Mouse (Mus musculus) lung, embryonic 15.5 days (tissue): ENCODE measurements around the gene Tmtc4. TPM values are rescaled to one million over a fixed set of nuclear protein-coding genes. Genes with fewer than 3 reads are reported as not detected.

Source experiments
- ATAC-seq: fragments of 200-750 bp; cut with Nextera tagmentation; 2 replicates; pipeline ENCODE4 v1.8.0; 2017; ENCODE audit warnings: moderate number of reproducible peaks, borderline replicate concordance; ENCODE audit not compliant: low FRiP score, low TSS enrichment; ENCODE audit errors: extremely low read depth
- H3K27ac ChIP-seq: fragments of 300-500 bp; sonication (generic); 2 replicates; pipeline ENCODE4 v1.5.1; 2015; ENCODE audit warnings: moderate library complexity, mild to moderate bottlenecking, inconsistent platforms
- H3K27me3 ChIP-seq: fragments of 300-500 bp; sonication (generic); 2 replicates; pipeline ENCODE4 v1.6.1; 2015; ENCODE audit warnings: inconsistent platforms
- H3K36me3 ChIP-seq: fragments of 300-500 bp; sonication (generic); 2 replicates; pipeline ENCODE4 v1.6.1; 2015; ENCODE audit warnings: inconsistent platforms
- H3K4me1 ChIP-seq: fragments of 300-500 bp; sonication (generic); 2 replicates; pipeline ENCODE4 v1.6.1; 2015; ENCODE audit warnings: inconsistent platforms
- H3K4me2 ChIP-seq: fragments of 300-500 bp; sonication (generic); 2 replicates; pipeline ENCODE4 v1.6.1; 2015; ENCODE audit warnings: inconsistent platforms, mild to moderate bottlenecking, moderate library complexity
- H3K4me3 ChIP-seq: fragments of 300-500 bp; sonication (generic); 2 replicates; pipeline ENCODE4 v1.5.1; 2015; ENCODE audit warnings: mild to moderate bottlenecking, inconsistent platforms
- H3K9ac ChIP-seq: fragments of 300-500 bp; sonication (generic); 2 replicates; pipeline ENCODE4 v1.6.1; 2015; ENCODE audit warnings: inconsistent platforms
- H3K9me3 ChIP-seq: fragments of 300-500 bp; sonication (generic); 2 replicates; pipeline ENCODE4 v1.6.1; 2016; ENCODE audit warnings: inconsistent platforms
- WGBS: fragments of 180-500 bp; shearing (Covaris S2); methylation state at CpG from one replicate; pipeline ENCODE4 v1.1.7; 2015; 5-methylcytosine and 5-hydroxymethylcytosine counted together
- polyA plus RNA-seq: library from polyadenylated mRNA; unstranded; fragments of >200 nt; fragmentation: Nextera tagmentation; extraction: Ambion mirVana; gene quantifications from 2 replicates; pipeline ENCODE4 v1.2.1, GENCODE M21; 2015

Gene Tmtc4
- polyA plus RNA-seq, 1 experiment from 2014 or later = 17.3 TPM

GRCm38 (mm10) chr14:122992937-122993336 lies 9.1 kb upstream of the Tmtc4 start:
- H3K4me3 ChIP-seq = no peak overlapping the region
- no peak for ATAC-seq
- H3K27ac ChIP-seq = no peak overlapping the region
- no peak overlapping the region for H3K4me2 ChIP-seq
- H3K9me3 ChIP-seq = no peaks in the 10 kb centered on the region
- H3K27me3 ChIP-seq = peaks cover 28% of the 10 kb centered on the region; the same call in 1 of the 2 replicates
- no peaks in the 10 kb centered on the region for H3K4me1 ChIP-seq
- H3K9ac ChIP-seq = no peak overlapping the region
- 54% methylated on average over 6 of the region's 6 CpGs for WGBS
- no peaks in the 10 kb centered on the region for H3K36me3 ChIP-seq

- ATAC-seq = no peak
- Histone ChIP-seq H3K4me3 (no peak overlapping the region), H3K4me2 (no peak overlapping the region), H3K4me1 (no peaks in the 10 kb centered on the region), H3K27me3 (peaks cover 29% of the 10 kb centered on the region; the same call in 1 of the 2 replicates), H3K27ac (no peak overlapping the region), H3K9ac (no peak overlapping the region), H3K36me3 (no peaks in the 10 kb centered on the region), H3K9me3 (no peaks in the 10 kb centered on the region)
- 23% methylated on average over 4 of the region's 4 CpGs for WGBS
These were observed 6.8 kb upstream of the Tmtc4 start for GRCm38 (mm10) chr14:122990521-122991052.

GRCm38 (mm10) chr14:122986404-122986803 lies 2.6 kb upstream of the Tmtc4 start:
- Histone ChIP-seq H3K27me3 (peaks cover 27% of the 10 kb centered on the region; the same call in 1 of the 2 replicates), H3K9ac (no peak overlapping the region), H3K4me3 (no peak overlapping the region), H3K4me1 (peaks cover 11% of the 10 kb centered on the region), H3K9me3 (no peaks in the 10 kb centered on the region), H3K36me3 (no peaks in the 10 kb centered on the region), H3K4me2 (no peak overlapping the region), H3K27ac (no peak overlapping the region)
- ATAC-seq = no peak
- WGBS = 21% methylated on average over 2 of the region's 2 CpGs

- Histone ChIP-seq H3K4me3 (peak overlapping the region; percentile 59), H3K27me3 (peaks cover 8% of the 10 kb centered on the region; the same call in 1 of the 2 replicates), H3K9ac (peak overlapping the region; percentile 66), H3K4me2 (peak overlapping the region; percentile 84), H3K36me3 (no peaks in the 10 kb centered on the region), H3K9me3 (no peaks in the 10 kb centered on the region), H3K4me1 (peaks cover 16% of the 10 kb centered on the region), H3K27ac (peak overlapping the region; percentile 84)
- WGBS = under 1% methylated on average over 53 of the region's 63 CpGs
- ATAC-seq = peak; percentile 83
These were observed 1.1 kb downstream of the Tmtc4 start for GRCm38 (mm10) chr14:122982571-122983225.

GRCm38 (mm10) chr14:122981831-122982485 lies 1.9 kb downstream of the Tmtc4 start:
- Histone ChIP-seq H3K9me3 (no peaks in the 10 kb centered on the region), H3K36me3 (no peaks in the 10 kb centered on the region), H3K27ac (no peak overlapping the region), H3K4me1 (peaks cover 19% of the 10 kb centered on the region), H3K4me3 (peak overlapping the region; percentile 59), H3K9ac (peak overlapping the region; percentile 66), H3K4me2 (peak overlapping the region; percentile 84), H3K27me3 (peaks cover 8% of the 10 kb centered on the region; the same call in 1 of the 2 replicates)
- 32% methylated on average over 8 of the region's 8 CpGs for WGBS
- no peak for ATAC-seq

- 78% methylated on average over 3 of the region's 3 CpGs for WGBS
- Histone ChIP-seq H3K4me1 (peaks cover 16% of the 10 kb centered on the region), H3K4me3 (no peak overlapping the region), H3K9ac (no peak overlapping the region), H3K4me2 (no peak overlapping the region), H3K27ac (no peak overlapping the region), H3K9me3 (no peaks in the 10 kb centered on the region), H3K36me3 (no peaks in the 10 kb centered on the region), H3K27me3 (no peaks in the 10 kb centered on the region)
- ATAC-seq = no peak
These were observed 5.0 kb downstream of the Tmtc4 start for GRCm38 (mm10) chr14:122978871-122979270.

- H3K36me3 ChIP-seq = no peaks in the 10 kb centered on the region
- H3K4me1 ChIP-seq = peaks cover 14% of the 10 kb centered on the region
- no peak overlapping the region for H3K27ac ChIP-seq
- no peak overlapping the region for H3K4me3 ChIP-seq
- no peak for ATAC-seq
- no peak overlapping the region for H3K4me2 ChIP-seq
- H3K27me3 ChIP-seq = no peaks in the 10 kb centered on the region
- no peak overlapping the region for H3K9ac ChIP-seq
- WGBS = 70% methylated on average over 1 of the region's 1 CpGs
- H3K9me3 ChIP-seq = no peaks in the 10 kb centered on the region
These were observed 6.1 kb downstream of the Tmtc4 start for GRCm38 (mm10) chr14:122977797-122978140.

GRCm38 (mm10) chr14:122977056-122977796 lies 6.6 kb downstream of the Tmtc4 start:
- Histone ChIP-seq H3K4me1 (peaks cover 14% of the 10 kb centered on the region), H3K9me3 (no peaks in the 10 kb centered on the region), H3K9ac (no peak overlapping the region), H3K4me3 (no peak overlapping the region), H3K27ac (no peak overlapping the region), H3K4me2 (no peak overlapping the region), H3K27me3 (no peaks in the 10 kb centered on the region), H3K36me3 (no peaks in the 10 kb centered on the region)
- WGBS = 67% methylated on average over 9 of the region's 9 CpGs
- ATAC-seq = peak; percentile 84; the same call in 1 of the 2 replicates

- no peak overlapping the region for H3K4me3 ChIP-seq
- no peaks in the 10 kb centered on the region for H3K9me3 ChIP-seq
- H3K27me3 ChIP-seq = no peaks in the 10 kb centered on the region
- peaks cover 8% of the 10 kb centered on the region; the same call in 1 of the 2 replicates for H3K4me1 ChIP-seq
- no peak overlapping the region for H3K9ac ChIP-seq
- ATAC-seq = no peak
- 69% methylated on average over 3 of the region's 3 CpGs for WGBS
- peaks cover 11% of the 10 kb centered on the region; the same call in 1 of the 2 replicates for H3K36me3 ChIP-seq
- H3K4me2 ChIP-seq = no peak overlapping the region
- H3K27ac ChIP-seq = no peak overlapping the region
These were observed 8.8 kb downstream of the Tmtc4 start for GRCm38 (mm10) chr14:122974854-122975570.

- ATAC-seq = no peak
- Histone ChIP-seq H3K4me1 (peaks cover 3% of the 10 kb centered on the region; the same call in 1 of the 2 replicates), H3K9me3 (no peaks in the 10 kb centered on the region), H3K27me3 (no peaks in the 10 kb centered on the region), H3K4me3 (no peak overlapping the region), H3K4me2 (no peak overlapping the region), H3K27ac (no peak overlapping the region), H3K36me3 (peaks cover 11% of the 10 kb centered on the region; the same call in 1 of the 2 replicates), H3K9ac (no peak overlapping the region)
- WGBS = 90% methylated on average over 2 of the region's 2 CpGs
These were observed 10.7 kb downstream of the Tmtc4 start for GRCm38 (mm10) chr14:122973091-122973490.

- ATAC-seq = no peak
- H3K4me3 ChIP-seq = no peak overlapping the region
- no peak overlapping the region for H3K27ac ChIP-seq
- no peaks in the 10 kb centered on the region for H3K27me3 ChIP-seq
- no peak overlapping the region for H3K9ac ChIP-seq
- H3K4me1 ChIP-seq = no peaks in the 10 kb centered on the region
- H3K4me2 ChIP-seq = no peak overlapping the region
- WGBS = 78% methylated on average over 2 of the region's 2 CpGs
- no peaks in the 10 kb centered on the region for H3K9me3 ChIP-seq
- peaks cover 11% of the 10 kb centered on the region; the same call in 1 of the 2 replicates for H3K36me3 ChIP-seq
These were observed 15.8 kb downstream of the Tmtc4 start for GRCm38 (mm10) chr14:122968049-122968448.
